Mouse (Mus musculus) lung, embryonic 15.5 days (tissue): ENCODE measurements around the gene Sirt1. TPM values are rescaled to one million over a fixed set of nuclear protein-coding genes. Genes with fewer than 3 reads are reported as not detected.
A peak's percentile ranks its signal among the peaks of the same experiment; 100 is the strongest.
"Not testable (repeated sequence)": the region's sequence is repeated elsewhere in the genome, so short reads cannot be mapped to it uniquely, and the experiment has no call there.

ENCODE experiments used
- ATAC-seq: fragments of 200-750 bp; cut with Nextera tagmentation; 2 replicates; pipeline ENCODE4 v1.8.0; 2017; ENCODE audit warnings: moderate number of reproducible peaks, borderline replicate concordance; ENCODE audit not compliant: low FRiP score, low TSS enrichment; ENCODE audit errors: extremely low read depth
- H3K27ac ChIP-seq: fragments of 300-500 bp; sonication (generic); 2 replicates; pipeline ENCODE4 v1.5.1; 2015; ENCODE audit warnings: moderate library complexity, mild to moderate bottlenecking, inconsistent platforms
- H3K27me3 ChIP-seq: fragments of 300-500 bp; sonication (generic); 2 replicates; pipeline ENCODE4 v1.6.1; 2015; ENCODE audit warnings: inconsistent platforms
- H3K36me3 ChIP-seq: fragments of 300-500 bp; sonication (generic); 2 replicates; pipeline ENCODE4 v1.6.1; 2015; ENCODE audit warnings: inconsistent platforms
- H3K4me1 ChIP-seq: fragments of 300-500 bp; sonication (generic); 2 replicates; pipeline ENCODE4 v1.6.1; 2015; ENCODE audit warnings: inconsistent platforms
- H3K4me2 ChIP-seq: fragments of 300-500 bp; sonication (generic); 2 replicates; pipeline ENCODE4 v1.6.1; 2015; ENCODE audit warnings: inconsistent platforms, mild to moderate bottlenecking, moderate library complexity
- H3K4me3 ChIP-seq: fragments of 300-500 bp; sonication (generic); 2 replicates; pipeline ENCODE4 v1.5.1; 2015; ENCODE audit warnings: mild to moderate bottlenecking, inconsistent platforms
- H3K9ac ChIP-seq: fragments of 300-500 bp; sonication (generic); 2 replicates; pipeline ENCODE4 v1.6.1; 2015; ENCODE audit warnings: inconsistent platforms
- H3K9me3 ChIP-seq: fragments of 300-500 bp; sonication (generic); 2 replicates; pipeline ENCODE4 v1.6.1; 2016; ENCODE audit warnings: inconsistent platforms
- WGBS: fragments of 180-500 bp; shearing (Covaris S2); methylation state at CpG from one replicate; pipeline ENCODE4 v1.1.7; 2015; 5-methylcytosine and 5-hydroxymethylcytosine counted together
- polyA plus RNA-seq: library from polyadenylated mRNA; unstranded; fragments of >200 nt; fragmentation: Nextera tagmentation; extraction: Ambion mirVana; gene quantifications from 2 replicates; pipeline ENCODE4 v1.2.1, GENCODE M21; 2015

The Sirt1 gene
- polyA plus RNA-seq, 1 experiment from 2014 or later = 5.3 TPM

GRCm38 (mm10) chr10:63417061-63417460 lies 35.6 kb upstream of the Sirt1 start:
- H3K27me3 ChIP-seq = no peaks in the 10 kb centered on the region
- H3K27ac ChIP-seq = no peak overlapping the region
- ATAC-seq = no peak
- 25% methylated on average over 5 of the region's 5 CpGs for WGBS
- H3K4me3 ChIP-seq = no peak overlapping the region
- 0 out of 2 replicates have a peak, but pooled peaks cover 4% of the 10 kb centered on the region for H3K4me1 ChIP-seq
- H3K4me2 ChIP-seq = no peak overlapping the region
- H3K9me3 ChIP-seq = no peaks in the 10 kb centered on the region
- no peaks in the 10 kb centered on the region for H3K36me3 ChIP-seq
- no peak overlapping the region for H3K9ac ChIP-seq

GRCm38 (mm10) chr10:63415850-63416249 lies 34.3 kb upstream of the Sirt1 start:
- H3K4me1 ChIP-seq = 0 out of 2 replicates have a peak, but pooled peaks cover 4% of the 10 kb centered on the region
- H3K27me3 ChIP-seq = no peaks in the 10 kb centered on the region
- H3K36me3 ChIP-seq = no peaks in the 10 kb centered on the region
- H3K9me3 ChIP-seq = no peaks in the 10 kb centered on the region
- no peak for ATAC-seq
- no peak overlapping the region for H3K9ac ChIP-seq
- H3K4me3 ChIP-seq = no peak overlapping the region
- peak overlapping the region; percentile 37 for H3K4me2 ChIP-seq
- H3K27ac ChIP-seq = no peak overlapping the region
- WGBS = 36% methylated on average over 7 of the region's 7 CpGs

GRCm38 (mm10) chr10:63415287-63415686 lies 33.8 kb upstream of the Sirt1 start:
- WGBS = 30% methylated on average over 7 of the region's 7 CpGs
- Histone ChIP-seq H3K4me3 (no peak overlapping the region), H3K4me2 (no peak overlapping the region), H3K9me3 (no peaks in the 10 kb centered on the region), H3K9ac (no peak overlapping the region), H3K27ac (no peak overlapping the region), H3K36me3 (no peaks in the 10 kb centered on the region), H3K27me3 (no peaks in the 10 kb centered on the region), H3K4me1 (0 out of 2 replicates have a peak, but pooled peaks cover 4% of the 10 kb centered on the region)
- ATAC-seq = no peak

DNA sequence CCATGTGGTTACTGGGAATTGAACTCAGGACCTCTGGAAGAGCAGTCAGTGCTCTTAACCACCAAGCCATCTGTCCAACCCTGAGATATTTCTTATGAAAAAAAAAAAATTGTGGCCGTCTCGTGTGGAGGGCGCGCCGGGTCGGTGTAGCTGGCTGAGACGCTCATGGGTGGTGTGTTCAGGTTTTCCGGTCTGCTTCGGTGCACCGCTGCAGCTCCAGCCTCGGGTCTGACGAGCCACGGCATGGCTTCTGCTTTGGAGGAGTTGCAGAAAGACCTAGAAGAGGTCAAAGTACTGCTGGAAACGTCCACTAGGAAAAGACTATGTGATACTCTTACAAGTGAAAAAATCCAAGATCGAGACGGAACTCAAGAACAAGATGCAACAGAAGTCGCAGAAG lies 31.3 kb upstream of the Sirt1 start:
- Histone ChIP-seq H3K9me3 (no peaks in the 10 kb centered on the region), H3K27me3 (no peaks in the 10 kb centered on the region), H3K9ac (no peak overlapping the region), H3K4me1 (0 out of 2 replicates have a peak, but pooled peaks cover 4% of the 10 kb centered on the region), H3K4me3 (no peak overlapping the region), H3K36me3 (no peaks in the 10 kb centered on the region), H3K4me2 (no peak overlapping the region), H3K27ac (no peak overlapping the region)
- no peak for ATAC-seq
- 83% methylated on average over 17 of the region's 17 CpGs for WGBS

DNA sequence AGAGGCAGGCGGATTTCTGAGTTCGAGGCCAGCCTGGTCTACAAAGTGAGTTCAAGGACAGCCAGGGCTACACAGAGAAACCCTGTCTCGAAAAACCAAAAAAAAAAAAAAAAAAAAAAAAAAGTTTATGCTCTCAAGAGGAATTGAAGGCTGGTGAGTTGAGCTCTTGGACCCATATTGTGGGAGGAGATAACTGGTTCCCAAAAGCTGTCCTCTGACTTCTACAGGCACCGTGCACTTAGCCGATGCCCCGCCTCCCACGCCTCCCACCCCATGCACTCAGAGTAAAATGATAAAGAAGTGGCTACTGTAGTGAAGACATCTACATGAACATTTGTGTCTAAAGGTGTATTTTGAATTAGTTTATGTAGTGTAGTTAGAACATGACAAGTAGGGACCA lies 30.2 kb upstream of the Sirt1 start:
- H3K4me3 ChIP-seq, H3K27ac ChIP-seq, H3K9ac ChIP-seq, ATAC-seq, H3K4me2 ChIP-seq, H3K4me1 ChIP-seq, H3K27me3 ChIP-seq, H3K36me3 ChIP-seq, H3K9me3 ChIP-seq: not testable (repeated sequence)
- WGBS = 82% methylated on average over 7 of the region's 7 CpGs

- H3K9me3 ChIP-seq = no peaks in the 10 kb centered on the region
- no peak overlapping the region for H3K27ac ChIP-seq
- no peak overlapping the region for H3K9ac ChIP-seq
- ATAC-seq = no peak
- H3K27me3 ChIP-seq = no peaks in the 10 kb centered on the region
- no peaks in the 10 kb centered on the region for H3K36me3 ChIP-seq
- WGBS = 54% methylated on average over 16 of the region's 16 CpGs
- no peaks in the 10 kb centered on the region for H3K4me1 ChIP-seq
- H3K4me3 ChIP-seq = no peak overlapping the region
- no peak overlapping the region for H3K4me2 ChIP-seq
These were observed 28.9 kb upstream of the Sirt1 start for GRCm38 (mm10) chr10:63410162-63410956.

- Histone ChIP-seq H3K4me3 (no peak overlapping the region), H3K4me2 (no peak overlapping the region), H3K4me1 (no peaks in the 10 kb centered on the region), H3K9me3 (no peaks in the 10 kb centered on the region), H3K27me3 (no peaks in the 10 kb centered on the region), H3K27ac (no peak overlapping the region), H3K9ac (no peak overlapping the region), H3K36me3 (no peaks in the 10 kb centered on the region)
- no peak for ATAC-seq
- 65% methylated on average over 2 of the region's 2 CpGs for WGBS
These were observed 22.1 kb upstream of the Sirt1 start for GRCm38 (mm10) chr10:63403636-63404035.

GRCm38 (mm10) chr10:63402731-63403504 lies 21.4 kb upstream of the Sirt1 start:
- ATAC-seq = no peak
- no peak overlapping the region for H3K4me2 ChIP-seq

DNA sequence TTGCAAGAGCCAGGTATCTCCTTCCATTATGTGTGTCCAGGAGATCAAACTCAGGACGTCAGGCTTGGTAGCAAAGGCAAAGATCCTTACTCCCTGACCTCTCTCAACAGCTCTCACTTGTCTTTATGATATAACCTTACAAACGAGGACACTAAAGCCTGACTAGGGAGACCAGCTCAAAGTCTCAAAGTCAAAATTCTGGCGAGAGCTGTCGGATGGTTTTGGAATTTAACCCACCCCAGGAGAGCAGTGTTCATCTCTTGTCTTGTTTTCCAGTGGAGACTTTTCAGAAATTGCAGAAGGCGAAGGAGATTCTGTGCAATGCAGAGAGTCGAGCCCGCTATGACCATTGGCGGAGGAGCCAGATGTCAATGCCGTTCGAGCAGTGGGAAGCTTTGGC lies 15.5 kb upstream of the Sirt1 start:
- Histone ChIP-seq H3K4me1 (no peaks in the 10 kb centered on the region), H3K27me3 (no peaks in the 10 kb centered on the region), H3K9ac (no peak overlapping the region), H3K27ac (no peak overlapping the region), H3K9me3 (no peaks in the 10 kb centered on the region), H3K4me3 (no peak overlapping the region), H3K36me3 (no peaks in the 10 kb centered on the region), H3K4me2 (no peak overlapping the region)
- no peak for ATAC-seq
- WGBS = 88% methylated on average over 10 of the region's 10 CpGs

More at GRCm38 (mm10) chr10:63402731-63403504, 21.4 kb upstream of the Sirt1 start:
- Histone ChIP-seq H3K27ac (no peak overlapping the region), H3K36me3 (no peaks in the 10 kb centered on the region), H3K9ac (no peak overlapping the region), H3K9me3 (no peaks in the 10 kb centered on the region), H3K4me3 (no peak overlapping the region), H3K27me3 (no peaks in the 10 kb centered on the region), H3K4me1 (no peaks in the 10 kb centered on the region)
- whole genome bisulfite sequencing = 72% methylated on average over 5 of the region's 5 CpGs

GRCm38 (mm10) chr10:63388948-63389347 lies 7.4 kb upstream of the Sirt1 start:
- WGBS = 65% methylated on average over 4 of the region's 4 CpGs
- ATAC-seq = no peak
- no peak overlapping the region for H3K9ac ChIP-seq

DNA sequence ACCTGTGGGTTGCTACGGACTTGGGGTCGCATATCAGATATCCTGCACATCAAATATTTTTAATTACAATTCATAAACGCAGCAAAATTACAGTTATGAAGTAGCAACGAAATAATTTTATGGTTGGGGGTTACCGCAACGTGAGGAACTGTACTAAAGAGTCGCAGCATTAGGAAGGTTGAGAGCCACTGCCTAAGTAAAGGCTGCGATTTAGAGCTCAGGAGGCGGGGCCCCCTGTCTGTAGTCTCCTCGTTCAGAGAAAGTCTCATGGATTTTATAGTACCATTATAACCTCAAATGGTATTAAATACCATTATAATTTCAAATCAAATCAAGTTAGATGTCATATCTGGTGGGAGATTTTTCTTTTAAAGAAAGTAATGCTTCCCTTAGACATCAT lies 5.5 kb upstream of the Sirt1 start:
- H3K4me2 ChIP-seq = peak overlapping the region; percentile 84
- no peak for ATAC-seq
- no peaks in the 10 kb centered on the region for H3K27me3 ChIP-seq
- peak overlapping the region; percentile 74; the same call in 1 of the 2 replicates for H3K27ac ChIP-seq
- H3K9me3 ChIP-seq = no peaks in the 10 kb centered on the region
- H3K36me3 ChIP-seq = no peaks in the 10 kb centered on the region
- peak overlapping the region; percentile 58 for H3K9ac ChIP-seq
- H3K4me1 ChIP-seq = peaks cover under 1% of the 10 kb centered on the region; the same call in 1 of the 2 replicates
- H3K4me3 ChIP-seq = peak overlapping the region; percentile 64
- WGBS = 2% methylated on average over 10 of the region's 10 CpGs

More at GRCm38 (mm10) chr10:63388948-63389347, 7.4 kb upstream of the Sirt1 start:
- Histone ChIP-seq H3K9me3 (no peaks in the 10 kb centered on the region), H3K4me1 (no peaks in the 10 kb centered on the region), H3K4me3 (no peak overlapping the region), H3K27ac (no peak overlapping the region), H3K4me2 (no peak overlapping the region), H3K36me3 (no peaks in the 10 kb centered on the region), H3K27me3 (no peaks in the 10 kb centered on the region)

DNA sequence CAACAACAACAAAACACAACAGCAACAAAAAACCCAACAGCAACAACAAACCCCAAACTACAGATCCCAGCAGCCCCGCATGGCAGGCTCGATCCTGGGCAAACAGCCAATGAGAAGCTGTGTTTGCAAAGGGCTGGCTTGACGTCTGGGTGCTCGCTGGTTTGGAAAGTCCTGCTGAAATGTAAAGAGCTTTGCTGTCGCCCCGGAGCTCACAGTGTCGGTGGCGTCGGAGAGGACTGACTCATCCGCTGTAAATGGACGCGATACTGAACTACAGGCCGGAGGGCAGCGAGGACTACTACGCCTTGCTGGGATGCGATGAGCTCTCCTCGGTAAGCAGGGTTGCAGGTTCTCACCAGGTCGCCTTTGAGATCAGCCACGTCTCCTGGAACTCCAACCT lies 4.9 kb upstream of the Sirt1 start:
- Histone ChIP-seq H3K4me3 (peak overlapping the region; percentile 64), H3K4me2 (peak overlapping the region; percentile 84), H3K9me3 (no peaks in the 10 kb centered on the region), H3K9ac (peak overlapping the region; percentile 58), H3K27me3 (no peaks in the 10 kb centered on the region), H3K36me3 (no peaks in the 10 kb centered on the region), H3K4me1 (peaks cover 6% of the 10 kb centered on the region; the same call in 1 of the 2 replicates), H3K27ac (peak overlapping the region; percentile 74)
- WGBS = under 1% methylated on average over 19 of the region's 19 CpGs
- peak; percentile 74 for ATAC-seq
